ENCODE assay signal across 18 mouse cellular contexts in genomic region chr16:94602730-94603129, GRCm38 (mm10). TPM values are rescaled to one million over a fixed set of nuclear protein-coding genes. Genes with fewer than 3 reads are reported as not detected.
DNase-seq lines count a peak whose midpoint lies in the region; ATAC-seq and TF ChIP-seq lines count a peak whose summit lies in the region.
"Had no signal": no experiment of that assay in that cellular context is flagged by ENCODE, and none has a peak within 500 bp of the region (broad histone marks: within the 10 kb centered on the region; RNA-seq: fewer than 3 reads in every experiment).

No protein-coding gene starts in this region.

- intact Hi-C loops in heart, postnatal 36 days (cut with DNase I) = no loop called here

- peaks cover 86% of the 10 kb centered on the region for H3K4me1 ChIP-seq in heart, embryonic 15.5 days (replicated peaks)
- peaks cover 91% of the 10 kb centered on the region for H3K4me1 ChIP-seq in megakaryocyte, embryonic 14.5 days
- peaks cover 16% of the 10 kb centered on the region for H3K4me1 ChIP-seq in intestine, postnatal 0 days (replicated peaks; ENCODE audit: control insufficient read depth, insufficient read depth, low read length)

- TF ChIP-seq CTCF in intestine, postnatal 0 days (IDR thresholded peaks at IDR 0.05; ENCODE audit: low read depth) = no peak

- H3K27ac ChIP-seq in heart, embryonic 15.5 days = peak overlapping the region; percentile 66
- H3K27ac ChIP-seq in intestine, postnatal 0 days (ENCODE audit: low read depth, low read length) = peak overlapping the region; percentile 62; the same call in 1 of the 2 replicates
- H3K27ac ChIP-seq: forebrain, embryonic 15.5 days; hindbrain, embryonic 14.5 days had no signal

- no peaks in the 10 kb centered on the region for H3K36me3 ChIP-seq in heart, embryonic 15.5 days
- peaks cover 5% of the 10 kb centered on the region for H3K36me3 ChIP-seq in megakaryocyte, embryonic 14.5 days (replicated peaks; ENCODE audit: low read length)
- H3K36me3 ChIP-seq in intestine, postnatal 0 days (ENCODE audit: control insufficient read depth, insufficient read depth) = no peaks in the 10 kb centered on the region
- H3K36me3 ChIP-seq: forebrain, embryonic 15.5 days had no signal

- no peak overlapping the region for H3K9ac ChIP-seq in heart, embryonic 15.5 days
- no peak overlapping the region for H3K9ac ChIP-seq in intestine, postnatal 0 days (ENCODE audit: low read depth, low read length)
- H3K9ac ChIP-seq: forebrain, embryonic 15.5 days; hindbrain, embryonic 14.5 days had no signal

- no peak overlapping the region for H3K4me2 ChIP-seq in heart, embryonic 15.5 days
- no peak overlapping the region for H3K4me2 ChIP-seq in intestine, postnatal 0 days (replicated peaks; ENCODE audit: low read depth)
- H3K4me2 ChIP-seq: forebrain, embryonic 15.5 days; hindbrain, embryonic 14.5 days had no signal

- H3K9me3 ChIP-seq in heart, embryonic 15.5 days (replicated peaks) = no peaks in the 10 kb centered on the region
- H3K9me3 ChIP-seq in megakaryocyte, embryonic 14.5 days = no peaks in the 10 kb centered on the region
- H3K9me3 ChIP-seq in intestine, postnatal 0 days (ENCODE audit: control insufficient read depth) = no peaks in the 10 kb centered on the region
- H3K9me3 ChIP-seq: forebrain, embryonic 15.5 days had no signal

- no peaks in the 10 kb centered on the region for H3K27me3 ChIP-seq in heart, embryonic 15.5 days
- no peaks in the 10 kb centered on the region for H3K27me3 ChIP-seq in megakaryocyte, embryonic 14.5 days (replicated peaks)
- H3K27me3 ChIP-seq in intestine, postnatal 0 days (replicated peaks; ENCODE audit: control insufficient read depth, insufficient read depth, low read length) = no peaks in the 10 kb centered on the region
- H3K27me3 ChIP-seq: forebrain, embryonic 15.5 days; Patski had no signal

- no peak overlapping the region for H3K4me3 ChIP-seq in heart, embryonic 15.5 days
- peak overlapping the region; percentile 3 for H3K4me3 ChIP-seq in megakaryocyte, embryonic 14.5 days (replicated peaks)
- no peak overlapping the region for H3K4me3 ChIP-seq in intestine, postnatal 0 days (ENCODE audit: low read depth, low read length)
- H3K4me3 ChIP-seq: forebrain, embryonic 15.5 days had no signal

- DNase-seq in heart, postnatal 36 days = no peak
- no peak for DNase-seq in cerebellum, postnatal 36 days
- DNase-seq: adrenal gland, postnatal 10 days; cerebellum, adult 11 months; gastrocnemius, postnatal 10 days; kidney, postnatal 4 days; lung, postnatal 36 days; right cerebral cortex, adult 18-20 months; thymus, postnatal 4 days had no signal

- no peak for ATAC-seq in heart, embryonic 15.5 days (replicated peaks; ENCODE audit: insufficient number of reproducible peaks, insufficient read depth, low FRiP score, low read depth)
- ATAC-seq in megakaryocyte, adult 5-6 weeks (ENCODE audit: poor library complexity, severe bottlenecking) = no peak
- ATAC-seq in intestine, postnatal 0 days = no peak
- ATAC-seq in erythroblast, adult 5-6 weeks (replicated peaks; ENCODE audit: low FRiP score, poor library complexity, severe bottlenecking) = no peak
- ATAC-seq: CD4-positive, CD25-positive, alpha-beta regulatory T cell, adult 4 months; forebrain, embryonic 15.5 days had no signal

- WGBS in heart, embryonic 15.5 days = 21% methylated on average over 4 of the region's 4 CpGs
- WGBS in intestine, postnatal 0 days = 53% methylated on average over 4 of the region's 4 CpGs

RNA-seq across cellular contexts. Expression of gene Dyrk1a, which starts 32.9 kb away (rescaled TPM):
- 7.1 and 7.3 TPM in 2 replicates for polyA plus RNA-seq in heart, embryonic 15.5 days (2015; fragmentation: Nextera tagmentation; extraction: Ambion mirVana)
- 10 to 100 TPM; 64.4 to 71.8 TPM for total RNA-seq in heart, postnatal 36 days (2021)
- polyA plus RNA-seq in megakaryocyte, embryonic 14.5 days (2012; ENCODE audit: insufficient read depth, low replicate concordance) = 5.9 and 6.5 TPM in 2 replicates
- 65.9 and 67.4 TPM in 2 replicates for total RNA-seq in megakaryocyte, adult 5-6 weeks (2015)
- total RNA-seq in megakaryocyte, adult 5-6 weeks (2017) = 62.2 and 66.8 TPM in 2 replicates
- 8.0 and 8.3 TPM in 2 replicates for polyA plus RNA-seq in intestine, postnatal 0 days (2015; fragmentation: Nextera tagmentation; extraction: Ambion mirVana)
- total RNA-seq in erythroblast, adult 5-6 weeks (2015; ENCODE audit: low replicate concordance) = 34.3 and 65.1 TPM in 2 replicates
- 60.3 and 66.8 TPM in 2 replicates for total RNA-seq in erythroblast, adult 5-6 weeks (2017; ENCODE audit: low replicate concordance)
